Mouse (Mus musculus) adrenal gland, postnatal 10 days (tissue): ENCODE results near the gene Arid1b. TPM values are rescaled to one million over a fixed set of nuclear protein-coding genes. Genes with fewer than 3 reads are reported as not detected.

Source experiments
- DNase-seq: peaks from one replicate; pipeline ENCODE4 v3.0.0; 2021; ENCODE audit warnings: mixed read lengths
- total RNA-seq, 2 experiments: library from RNA; stranded (reverse); gene quantifications; 2 replicates each; pipeline ENCODE4 v1.2.3; 2021

The Arid1b gene
- total RNA-seq, 2 experiments from 2014 or later = 56.1 to 75.4 TPM

DNA sequence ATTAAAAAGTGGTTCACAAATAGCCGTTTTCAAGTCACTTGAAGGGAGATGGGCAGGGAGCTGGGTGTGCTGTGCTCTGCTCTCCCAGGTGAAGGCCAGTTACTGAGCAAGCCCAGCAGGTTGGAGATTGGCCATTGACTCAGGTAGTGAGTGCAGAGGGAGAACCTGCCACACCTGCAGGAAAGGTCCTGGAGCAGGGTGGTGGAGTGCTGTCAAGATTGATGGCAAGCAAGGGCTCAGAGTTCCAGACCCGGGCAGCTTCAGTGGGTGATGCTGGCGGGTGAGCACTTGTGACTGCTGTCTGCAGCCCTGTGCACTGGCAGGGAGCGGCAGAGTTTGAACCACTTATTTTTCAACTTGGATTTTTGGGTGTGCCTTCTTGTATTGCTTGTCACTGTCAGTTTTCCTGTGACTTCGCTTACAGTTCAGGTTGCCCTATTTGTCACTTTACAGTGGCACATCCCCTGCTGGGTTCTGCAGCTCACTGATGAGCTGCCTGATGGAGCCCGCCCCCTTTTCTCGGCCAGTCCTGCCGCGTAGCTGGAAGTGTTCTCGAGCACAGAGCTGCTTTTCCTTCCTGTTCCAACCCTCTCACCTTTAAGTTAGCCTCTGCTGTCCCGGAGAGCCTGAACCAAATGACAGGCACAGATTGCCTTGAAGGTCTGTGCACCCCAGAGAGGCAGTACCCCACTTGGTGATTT lies 27.3 kb downstream of the Arid1b start:
- DNase-seq = no peak

DNA sequence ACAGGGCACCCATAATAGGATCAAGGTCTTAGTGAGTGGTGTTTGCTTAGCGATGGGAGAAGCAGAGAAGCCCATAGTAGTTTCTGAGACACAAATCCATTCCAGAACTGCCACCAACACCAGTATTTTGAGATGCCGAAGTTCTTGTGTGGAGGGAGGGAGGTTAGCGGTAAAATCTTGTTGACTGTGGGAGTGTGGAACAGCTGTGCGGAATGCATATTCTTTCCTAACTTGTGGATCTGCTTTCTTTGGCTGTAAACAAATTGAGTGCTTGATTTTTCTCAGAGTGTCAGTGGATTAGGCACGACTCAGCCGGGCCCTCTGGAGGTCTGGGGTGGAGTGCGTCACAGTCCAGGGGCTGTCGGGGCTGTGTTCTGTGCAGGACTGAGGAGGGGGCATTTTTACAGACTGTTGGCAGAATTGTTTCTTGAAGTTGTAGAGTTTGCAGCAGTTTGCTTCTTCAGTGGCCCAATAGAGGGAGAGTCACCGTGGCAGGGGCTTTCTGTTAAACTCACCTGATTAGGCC lies 27.9 kb downstream of the Arid1b start:
- no peak for DNase-seq

DNA sequence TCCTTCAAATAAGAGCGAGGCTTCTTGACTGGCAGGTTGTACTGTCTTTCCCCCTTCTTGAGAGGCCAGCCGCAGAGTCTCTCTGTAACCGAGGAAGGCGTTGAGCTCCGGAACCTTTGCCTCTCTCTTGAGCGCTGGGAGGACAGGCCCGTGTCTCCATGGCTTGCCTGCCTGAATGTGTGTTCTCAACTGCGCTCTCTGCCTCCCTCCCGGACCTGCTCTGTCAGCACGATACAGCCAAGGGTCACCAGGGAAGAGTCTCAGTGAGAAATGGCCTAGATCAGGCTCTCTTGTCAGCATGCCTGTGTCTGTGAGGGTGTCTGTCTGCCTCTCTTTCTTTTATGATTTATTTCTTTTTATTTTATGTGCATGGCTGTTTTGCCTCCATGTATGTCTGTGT lies 29.6 kb downstream of the Arid1b start:
- no peak for DNase-seq

DNA sequence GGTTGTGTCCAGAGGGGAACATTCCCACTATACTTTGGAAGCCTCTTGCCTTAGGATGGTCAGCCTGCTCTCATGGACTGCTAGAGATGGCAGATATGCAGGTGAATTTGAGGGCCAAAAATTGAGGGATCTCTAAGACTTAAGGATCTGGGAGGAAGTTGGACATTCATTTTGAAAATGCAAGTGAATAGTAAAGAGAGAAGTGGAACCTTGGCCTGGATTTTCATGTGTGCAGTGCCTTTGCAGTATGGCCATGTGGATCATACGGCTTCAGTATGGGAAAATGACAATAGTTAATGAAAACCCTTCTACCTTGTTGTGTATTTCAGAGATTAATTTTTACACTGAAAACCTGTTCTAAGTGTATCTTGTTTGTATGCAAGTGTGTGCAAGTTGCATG lies 31.3 kb downstream of the Arid1b start:
- no peak for DNase-seq

DNA sequence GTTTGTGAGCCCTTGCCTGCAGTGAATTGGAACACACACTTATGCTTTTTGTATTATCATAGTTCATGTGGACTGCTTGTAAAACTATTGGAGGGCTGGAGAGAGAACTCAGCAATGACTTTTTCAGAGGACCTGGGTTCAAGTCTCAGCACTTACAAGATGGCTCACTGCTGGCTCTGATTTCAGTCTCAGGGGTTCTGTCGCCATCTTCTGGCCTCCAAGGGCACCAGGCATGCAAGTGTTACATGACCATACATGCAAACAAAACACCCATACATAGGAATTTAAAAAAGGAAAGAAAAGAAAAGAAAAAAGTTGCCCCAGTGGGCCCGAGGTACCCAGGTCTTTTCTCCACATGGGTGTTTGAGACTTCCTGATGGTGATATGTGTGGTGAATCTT lies 32.4 kb downstream of the Arid1b start:
- DNase-seq = no peak

DNA sequence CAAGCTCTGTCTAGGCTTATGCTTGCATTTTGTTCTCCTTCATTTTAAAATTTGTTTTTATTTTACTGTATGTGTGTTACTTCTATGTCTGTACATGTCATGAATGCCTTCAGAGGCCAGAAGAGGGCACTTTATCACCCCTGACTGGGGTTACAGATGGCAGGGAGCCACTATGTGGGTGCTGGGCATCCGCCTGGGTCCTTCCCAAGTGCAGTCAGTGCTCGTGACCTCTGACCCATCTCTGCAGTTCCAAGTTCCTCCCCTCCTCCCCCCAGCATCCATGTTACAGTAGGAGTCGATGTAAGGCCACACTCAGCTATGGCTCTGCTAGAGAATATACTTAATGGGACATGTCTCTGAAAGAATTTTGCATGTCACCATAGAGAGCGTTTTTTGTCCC lies 35.0 kb downstream of the Arid1b start:
- peak; percentile 53 for DNase-seq

DNA sequence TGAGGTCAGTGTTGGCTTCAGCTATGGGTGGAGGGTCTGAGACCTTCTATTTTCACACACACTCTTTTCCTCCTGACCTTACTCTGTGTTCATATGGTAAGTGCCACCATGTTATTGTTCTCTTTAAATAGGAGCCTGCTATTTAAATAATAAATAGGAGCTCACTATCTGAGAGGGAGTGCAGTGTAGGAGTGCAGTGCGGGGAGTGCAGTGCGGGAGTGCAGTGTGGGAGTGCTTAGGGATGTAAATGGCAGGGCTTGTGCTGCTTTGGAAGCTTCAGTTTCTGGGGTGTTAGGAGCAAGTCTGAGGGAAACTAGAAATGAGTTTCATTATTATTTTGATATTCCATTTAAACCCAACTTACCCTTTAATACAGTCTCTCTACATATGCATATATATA lies 36.2 kb downstream of the Arid1b start:
- DNase-seq = no peak

DNA sequence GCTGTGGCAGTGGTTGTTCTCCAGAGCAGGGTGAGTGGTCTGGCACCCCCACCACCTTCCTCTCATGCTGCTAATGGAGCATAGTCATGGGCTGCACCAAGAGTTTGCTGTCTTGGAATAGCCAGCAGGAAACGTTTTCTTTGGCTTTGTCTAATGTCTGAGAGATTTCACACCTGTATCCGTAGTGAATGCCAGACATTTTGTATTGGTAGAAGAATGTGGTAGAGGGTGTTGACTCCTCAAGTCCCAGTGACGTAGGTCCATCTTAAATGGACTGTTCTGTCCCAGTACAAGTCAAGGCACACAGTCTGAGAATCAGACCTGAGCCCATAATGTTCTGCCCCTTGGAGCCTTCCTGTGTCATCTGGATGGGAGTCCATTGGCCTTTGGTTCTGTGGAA lies 39.2 kb downstream of the Arid1b start:
- no peak for DNase-seq

DNA sequence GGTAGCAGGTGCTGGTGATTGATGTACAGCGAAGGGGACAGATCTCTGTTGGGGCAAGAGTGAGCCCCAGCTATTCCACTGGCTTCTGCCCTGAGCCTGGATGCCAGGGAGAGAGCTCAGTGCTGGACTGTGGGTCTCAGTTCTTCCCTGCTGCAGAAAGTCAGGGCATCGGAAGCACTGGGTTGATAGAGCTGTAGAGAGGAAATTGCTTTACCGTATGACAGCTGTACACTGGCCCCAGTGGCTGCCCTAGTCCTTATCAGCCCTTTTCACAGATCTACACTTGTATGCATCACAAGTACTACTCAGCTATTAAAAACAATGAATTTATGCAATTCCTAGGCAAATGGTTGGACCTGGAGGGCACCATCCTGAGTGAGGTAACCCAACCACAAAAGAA lies 40.1 kb downstream of the Arid1b start:
- no peak for DNase-seq

DNA sequence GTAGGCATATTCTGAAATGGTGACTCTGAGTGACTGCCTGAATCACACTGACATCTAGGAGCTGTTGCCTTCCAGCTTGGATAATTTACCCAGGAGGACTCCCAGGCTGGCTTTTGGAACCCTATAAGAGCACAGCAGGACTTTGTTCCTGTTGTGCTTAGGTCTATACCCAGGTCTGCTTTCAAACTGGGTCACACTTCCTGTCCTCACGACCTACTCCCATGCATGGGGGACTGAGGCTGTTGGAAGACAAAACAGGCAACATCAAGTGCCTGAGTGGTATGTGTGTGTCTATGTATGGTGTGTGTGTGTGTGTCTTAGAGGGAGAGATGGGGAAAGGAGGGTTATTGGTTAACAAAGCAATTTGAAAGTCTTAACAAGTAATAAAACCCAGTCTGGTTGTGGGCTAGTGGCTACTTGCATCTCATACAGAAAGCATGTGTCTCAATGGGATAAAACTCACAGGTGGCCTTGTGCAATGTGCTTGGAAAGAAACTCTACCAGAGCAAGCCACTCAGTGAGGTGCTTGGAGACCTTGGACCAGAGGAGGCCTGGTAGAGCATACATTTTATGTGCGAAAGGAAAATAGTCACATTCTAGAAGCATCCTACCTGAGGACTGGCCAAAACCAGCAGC lies 42.2 kb downstream of the Arid1b start:
- no peak for DNase-seq

DNA sequence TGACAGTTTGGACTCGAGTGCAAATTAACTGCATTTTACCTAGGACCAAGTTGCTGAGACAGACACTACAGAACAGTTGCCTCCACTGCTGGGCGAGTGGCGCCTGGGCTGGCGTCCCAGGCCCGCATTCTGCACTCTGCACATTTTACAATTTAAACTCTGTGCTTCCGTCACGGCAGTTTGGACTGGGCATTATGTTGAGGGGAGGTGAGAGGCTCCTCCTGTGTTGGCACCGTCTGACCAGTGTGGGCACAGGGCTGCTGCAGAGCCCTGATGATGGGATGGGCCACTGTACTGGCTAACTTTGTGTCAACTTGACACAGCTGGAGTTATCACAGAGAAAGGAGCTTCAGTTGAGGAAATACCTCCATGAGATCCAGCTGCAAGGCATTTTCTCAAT lies 43.1 kb downstream of the Arid1b start:
- DNase-seq = no peak

DNA sequence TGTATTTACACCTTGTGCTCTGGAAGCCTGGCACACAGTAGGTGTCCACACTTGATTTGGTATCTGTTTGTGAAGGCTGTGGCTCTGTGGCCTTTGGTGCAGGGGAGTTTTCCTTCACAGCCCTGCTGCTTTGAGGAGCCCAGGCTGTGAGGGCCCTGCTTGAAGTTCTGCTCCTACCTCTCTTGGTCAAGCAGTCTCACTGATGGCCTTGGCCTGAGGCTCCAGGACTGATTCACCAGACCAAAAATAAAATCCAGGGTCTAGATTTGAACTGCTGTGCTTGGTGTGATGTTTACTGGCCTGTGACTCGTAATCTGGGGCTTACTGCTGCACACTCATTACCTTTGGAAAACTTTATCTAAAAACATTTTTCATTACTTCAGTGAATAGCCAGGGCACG lies 45.7 kb downstream of the Arid1b start:
- no peak for DNase-seq

DNA sequence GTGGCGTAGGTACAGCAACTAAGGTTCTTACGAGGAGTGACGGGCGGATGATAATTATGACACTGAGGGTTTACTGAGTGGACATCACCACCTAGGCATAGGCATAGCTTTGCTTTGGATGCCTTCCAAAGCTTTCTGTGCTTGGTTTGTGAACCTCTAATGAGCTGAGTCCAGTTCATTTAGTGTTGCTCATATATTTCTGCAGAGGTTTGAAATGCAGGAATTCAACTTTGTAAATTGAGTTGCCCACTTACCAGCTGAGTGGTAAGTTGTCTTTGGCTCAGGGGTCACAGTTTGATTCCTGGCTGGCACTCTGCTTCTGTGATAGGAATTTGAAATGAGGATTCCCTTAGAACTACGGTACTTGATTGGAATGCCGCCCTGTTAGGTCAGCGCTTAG lies 49.7 kb downstream of the Arid1b start:
- no peak for DNase-seq

DNA sequence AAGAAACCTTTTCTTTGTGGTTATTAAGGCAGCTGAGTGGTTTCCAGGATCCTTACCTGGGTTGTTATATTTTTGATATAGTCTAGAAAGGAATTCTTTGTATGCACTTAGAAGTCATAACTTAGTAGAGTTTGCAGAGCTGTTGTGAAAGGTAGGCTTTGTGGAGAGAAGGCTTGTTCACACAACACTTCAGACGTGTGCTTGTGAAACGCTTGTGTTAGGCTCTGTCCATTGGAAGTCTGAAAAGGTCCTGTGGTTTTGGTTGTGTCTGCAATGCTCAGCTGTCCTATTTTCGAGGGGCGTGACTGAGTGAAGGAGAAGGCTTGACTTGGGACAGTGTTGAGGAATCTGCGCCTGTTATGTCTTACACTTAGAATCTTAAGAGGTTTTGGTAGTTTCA lies 51.5 kb downstream of the Arid1b start:
- DNase-seq = no peak

DNA sequence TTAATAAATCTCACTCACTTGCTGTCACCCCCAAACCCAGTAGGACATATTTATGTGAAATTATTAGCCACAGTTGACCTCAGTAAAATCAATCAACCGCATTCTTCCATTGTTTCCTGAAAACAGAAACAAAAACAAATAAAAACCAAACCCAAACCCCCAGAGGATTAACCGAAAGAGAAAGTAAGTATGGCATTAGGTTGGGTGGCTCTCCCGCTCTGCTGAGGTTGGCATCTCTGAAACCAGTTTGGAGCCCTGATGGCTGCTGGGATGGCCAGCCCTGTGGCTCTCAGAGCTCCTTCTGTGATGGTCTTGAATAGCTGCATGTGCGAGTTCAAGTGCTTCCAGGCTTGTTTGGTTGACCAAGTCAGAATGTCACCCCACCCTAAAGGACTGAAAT lies 53.2 kb downstream of the Arid1b start:
- DNase-seq = no peak

DNA sequence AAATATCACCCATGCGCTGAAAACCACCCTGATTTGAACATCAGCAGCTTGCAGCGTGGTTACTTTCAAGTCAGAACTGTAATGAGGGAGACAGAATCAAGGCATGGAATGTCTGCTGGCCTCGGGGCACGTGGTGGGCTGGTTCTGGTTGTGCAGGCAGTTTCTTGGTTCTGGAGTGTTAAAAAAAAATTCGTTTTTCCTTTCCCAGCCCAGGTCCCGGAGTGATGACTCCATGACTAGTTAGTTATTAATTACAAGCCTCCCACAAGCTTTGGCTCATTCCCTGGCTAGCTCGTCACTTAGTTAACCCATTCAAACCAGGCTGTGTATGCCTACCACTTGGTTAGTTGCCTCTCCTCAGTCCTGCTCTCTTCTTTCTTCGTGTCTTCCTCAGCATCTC lies 56.1 kb downstream of the Arid1b start:
- DNase-seq = no peak

DNA sequence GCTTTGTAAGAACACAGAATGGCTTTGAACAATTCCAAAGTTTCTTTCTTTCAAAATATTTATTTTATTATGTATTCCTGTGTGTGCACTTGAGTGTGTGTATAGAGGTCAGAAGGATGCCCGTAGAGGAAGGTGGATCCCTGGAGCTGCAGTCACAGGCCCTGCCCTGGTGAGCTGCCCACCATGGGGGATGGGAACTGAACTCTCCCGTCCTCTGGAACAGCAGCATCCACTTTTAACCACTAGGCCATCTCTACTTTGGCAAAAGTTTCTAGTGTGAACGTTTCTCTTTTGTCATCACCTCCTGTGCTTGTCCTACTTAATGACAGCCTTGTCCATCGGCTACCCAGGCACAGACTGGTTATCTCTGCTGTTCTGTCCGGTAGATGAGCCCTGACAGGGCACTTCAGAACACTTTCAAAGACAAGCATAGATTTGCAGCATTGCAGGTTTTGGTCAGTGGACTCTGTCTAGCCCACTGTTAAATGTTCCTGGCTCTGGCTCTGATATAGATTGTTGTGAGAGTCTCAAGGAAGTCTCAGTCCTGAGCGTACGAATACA lies 56.9 kb downstream of the Arid1b start:
- DNase-seq = no peak

DNA sequence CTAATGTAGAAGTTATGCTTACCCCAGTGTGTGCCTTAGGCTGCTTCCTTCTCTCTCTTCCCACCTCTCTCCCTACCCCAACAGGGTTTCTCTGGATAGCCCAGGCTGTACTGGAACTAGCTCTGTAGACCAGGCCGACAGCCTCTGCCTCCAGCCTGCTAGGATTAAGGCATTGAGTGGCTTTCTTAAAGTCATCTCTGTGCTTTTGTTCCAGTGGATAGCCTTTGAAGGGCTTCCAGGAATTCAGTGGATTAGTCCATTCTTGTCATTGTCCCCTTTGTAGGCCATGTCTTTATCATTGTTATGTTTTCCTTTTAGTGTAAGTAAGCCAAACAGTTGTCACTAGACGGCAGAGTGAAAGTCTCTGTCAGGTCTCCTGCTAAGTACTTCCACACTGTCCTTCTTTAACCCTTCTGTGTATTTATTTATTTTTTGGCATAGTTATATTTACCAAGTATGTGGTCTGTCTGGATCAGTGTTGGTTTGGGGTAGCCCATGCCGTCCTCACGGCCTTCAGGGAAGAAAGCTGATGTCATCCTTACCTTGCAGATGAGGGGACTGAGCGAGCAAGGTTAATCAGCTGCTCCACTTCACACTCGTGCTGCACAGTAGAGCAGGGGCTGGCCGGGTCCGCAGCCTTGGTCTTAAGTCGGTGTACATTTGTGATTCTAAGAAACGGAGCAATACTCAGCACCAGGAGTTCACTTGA lies 58.1 kb downstream of the Arid1b start:
- DNase-seq = no peak

DNA sequence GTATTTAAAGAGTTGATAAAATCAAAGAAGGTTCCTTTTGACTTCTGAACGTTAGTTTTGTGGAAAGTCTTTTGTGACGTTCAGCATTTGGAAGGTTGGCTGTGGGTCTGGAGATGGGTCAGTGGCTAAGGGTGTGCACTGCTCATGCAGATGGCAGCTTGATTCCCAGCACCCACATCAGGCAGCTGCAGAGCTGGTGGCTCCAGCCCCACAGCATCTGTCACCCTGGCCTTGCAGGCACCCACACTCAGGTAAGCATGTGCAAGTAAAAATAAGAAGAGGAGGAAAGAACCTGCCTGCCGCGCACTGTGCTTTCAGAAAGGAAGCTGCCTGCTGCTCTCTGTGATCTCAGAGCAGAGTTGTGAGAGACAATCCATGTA lies 58.7 kb downstream of the Arid1b start:
- DNase-seq = no peak

DNA sequence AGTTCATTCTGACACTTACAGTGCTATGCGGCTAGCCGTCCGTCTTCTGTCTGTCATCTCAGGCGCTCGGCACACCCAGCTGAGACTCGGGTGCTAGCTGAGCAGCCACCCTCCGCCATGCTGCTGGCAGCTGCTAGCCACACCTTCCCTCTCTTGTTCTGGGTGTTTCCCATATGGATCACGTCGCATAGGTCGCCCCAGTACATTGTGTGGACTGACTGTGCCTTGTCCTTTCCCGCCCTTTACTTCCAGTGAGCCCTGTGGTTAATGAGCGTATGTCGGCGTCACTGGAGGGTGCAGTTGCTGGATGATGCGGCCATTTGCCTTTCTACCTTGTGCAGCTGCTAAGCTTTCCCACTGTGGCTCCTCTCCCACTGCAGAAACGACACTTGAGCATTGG lies 59.1 kb downstream of the Arid1b start:
- DNase-seq = no peak

DNA sequence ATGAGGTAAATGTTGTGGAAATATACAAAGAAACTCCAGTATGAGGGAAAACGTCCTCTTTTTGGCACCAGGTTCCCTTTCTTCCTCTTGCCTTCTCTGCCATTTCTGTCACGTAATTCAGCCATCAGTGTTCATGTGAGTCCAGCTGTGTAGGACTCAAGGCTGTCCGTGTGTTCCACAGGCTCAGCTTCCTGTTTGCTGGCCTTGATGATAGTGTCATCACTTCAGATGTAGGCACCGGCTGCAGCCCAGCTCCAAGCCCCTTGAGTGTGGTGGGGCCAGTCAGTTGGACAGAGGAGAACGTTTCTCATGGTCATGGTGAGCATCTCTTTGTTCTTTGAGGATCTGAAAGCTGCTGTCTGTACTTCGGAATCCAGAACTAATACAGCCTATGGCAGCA lies 61.3 kb downstream of the Arid1b start:
- no peak for DNase-seq

DNA sequence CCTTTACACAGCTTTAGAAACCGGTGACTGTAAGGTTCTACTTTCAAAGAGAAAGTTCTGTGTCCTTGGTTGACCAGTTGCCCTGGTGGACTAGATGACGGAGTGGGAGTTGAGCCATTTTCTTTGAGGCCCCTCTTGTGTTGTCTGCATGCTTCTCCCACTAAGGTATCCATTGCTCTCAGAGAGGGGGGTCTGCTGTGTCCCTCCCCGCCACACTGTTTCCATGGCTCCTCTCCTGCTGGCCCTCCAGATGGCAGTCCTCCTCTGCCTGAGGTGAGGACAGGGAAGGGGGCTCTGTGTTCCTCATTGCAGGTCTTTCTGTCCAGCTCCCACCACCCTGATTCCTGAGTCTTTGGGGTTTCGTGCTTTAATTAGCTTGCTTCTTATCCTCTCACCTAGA lies 62.5 kb downstream of the Arid1b start:
- no peak for DNase-seq

DNA sequence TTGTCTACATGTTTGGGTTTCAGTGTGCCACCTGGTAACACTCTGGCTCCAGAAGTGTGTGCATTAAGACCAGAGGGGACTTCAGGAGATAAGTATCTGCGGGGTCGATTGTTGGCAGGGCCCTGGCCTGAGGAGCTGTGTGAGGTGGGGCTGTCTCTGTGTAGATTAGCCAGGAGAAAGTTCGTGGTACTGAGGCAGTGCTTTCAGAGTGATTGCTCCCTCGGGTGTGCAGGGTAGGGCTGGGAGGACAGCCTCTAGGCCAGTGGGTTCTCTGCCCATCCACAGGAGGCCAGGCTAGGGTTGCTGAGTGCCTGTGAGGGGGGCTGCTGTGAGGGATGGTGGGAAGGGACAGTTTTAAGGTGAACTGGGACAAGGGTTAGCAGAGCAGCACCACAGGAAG lies 63.2 kb downstream of the Arid1b start:
- no peak for DNase-seq
